Mouse (Mus musculus): ENCODE measurements at regions not wholly inside any gene's neighbourhood (a gene's known extent, or its start where the extent isn't known, plus 50 kb on each side); places are given as distances from the start of the nearest gene placed in this dataset.
"Not testable (repeated sequence)": the region's sequence is repeated elsewhere in the genome, so short reads cannot be mapped to it uniquely, and the experiment has no call there.

- not testable (repeated sequence) for DNase-seq (ENCODE audit: low spot score in 2 of 2)
Measured at GRCm38 (mm10) chr17:91236653-91237052, 143.8 kb upstream of the Nrxn1 start.

GRCm38 (mm10) chr17:91226378-91226777 is 133.5 kb upstream of the Nrxn1 start:
- DNase-seq (ENCODE audit: low spot score in 2 of 2), result no peak

GRCm38 (mm10) chr17:91225916-91226315 is 133.0 kb upstream of the Nrxn1 start:
- no peak for DNase-seq (ENCODE audit: low spot score in 2 of 2)

- peak; percentile 10 to 35 for DNase-seq (ENCODE audit: low spot score in 2 of 2)
Measured at GRCm38 (mm10) chr17:91216429-91216828, 123.6 kb upstream of the Nrxn1 start.

GRCm38 (mm10) chr17:91182574-91182973 is 89.7 kb upstream of the Nrxn1 start:
- DNase-seq (ENCODE audit: low spot score in 2 of 2), result no peak

GRCm38 (mm10) chr17:91161834-91162233 is 69.0 kb upstream of the Nrxn1 start:
- DNase-seq (ENCODE audit: low spot score in 2 of 2), result no peak

All from layer of hippocampus, postnatal 10 days (tissue).